Mouse (Mus musculus) layer of hippocampus, adult 8-10 months (tissue): ENCODE measurements around the gene Atpaf2. TPM values are rescaled to one million over a fixed set of nuclear protein-coding genes. Genes with fewer than 3 reads are reported as not detected.

ENCODE experiments used
- DNase-seq, 2 experiments: peaks; one replicate each; pipeline ENCODE4 v3.0.0; 2022; ENCODE audit warnings: low spot score in 2 of 2
- total RNA-seq, 4 experiments: library from RNA; stranded (reverse); gene quantifications; 2 replicates each; pipeline ENCODE4 v1.2.4; 2022

Atpaf2 gene
- total RNA-seq, 4 experiments from 2014 or later, result 25.9 to 28.8 (median 26.8) TPM

DNA sequence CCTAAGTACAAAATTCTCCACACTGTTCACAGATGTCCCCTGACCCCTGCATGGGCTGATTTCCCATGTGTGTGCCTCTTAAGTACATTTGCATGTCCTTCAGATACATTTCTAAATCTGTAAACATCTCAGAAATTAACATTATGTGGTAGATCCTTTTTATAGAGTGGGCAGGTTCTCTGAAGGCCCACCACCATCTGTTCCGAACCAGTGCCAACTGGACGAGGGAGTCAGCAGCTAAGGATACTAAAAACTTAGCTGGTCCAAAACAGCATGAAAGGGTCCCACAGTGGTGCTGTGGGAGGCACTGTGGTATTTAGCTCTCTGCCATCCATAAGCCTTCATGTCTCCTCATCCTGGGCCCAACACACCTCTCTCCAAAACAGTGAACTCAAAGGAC, 21.1 kb downstream of the Atpaf2 start:
- peak in 1 of 2 experiments; percentile 34 for DNase-seq

GRCm38 (mm10) chr11:60396546-60396945, 21.7 kb downstream of the Atpaf2 start:
- peak in 1 of 2 experiments; percentile 33 for DNase-seq

- no peak for DNase-seq
Observed at GRCm38 (mm10) chr11:60391346-60391745, 26.9 kb downstream of the Atpaf2 start.

GRCm38 (mm10) chr11:60387944-60388343, 30.3 kb downstream of the Atpaf2 start:
- no peak for DNase-seq

GRCm38 (mm10) chr11:60385946-60386345, 32.3 kb downstream of the Atpaf2 start:
- DNase-seq, result no peak

GRCm38 (mm10) chr11:60384762-60385421, 33.4 kb downstream of the Atpaf2 start:
- DNase-seq, result peak; percentile 79 to 82

- DNase-seq, result no peak
Observed at GRCm38 (mm10) chr11:60383518-60383917, 34.7 kb downstream of the Atpaf2 start.

DNA sequence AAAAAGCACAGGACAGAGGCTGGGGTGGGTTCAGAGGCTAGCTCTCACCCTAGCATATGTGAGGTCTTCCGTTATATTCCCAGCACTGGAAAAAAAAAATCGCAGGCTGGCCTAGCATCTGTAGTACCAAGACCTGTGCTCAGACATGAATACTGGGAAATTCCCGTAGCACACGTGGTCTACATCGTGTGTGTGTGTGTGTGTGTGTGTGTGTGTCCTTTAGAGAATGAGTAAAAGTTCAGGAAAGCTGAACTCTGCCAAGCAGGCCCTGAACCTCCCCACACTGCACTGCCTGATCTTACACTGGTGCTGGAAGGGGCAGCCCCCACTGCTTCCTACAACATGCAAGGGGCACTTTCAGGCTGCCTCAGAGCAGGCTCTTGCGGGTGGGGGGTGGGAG, 43.8 kb downstream of the Atpaf2 start:
- no peak for DNase-seq

GRCm38 (mm10) chr11:60370431-60370830, 47.8 kb downstream of the Atpaf2 start:
- no peak for DNase-seq

DNA sequence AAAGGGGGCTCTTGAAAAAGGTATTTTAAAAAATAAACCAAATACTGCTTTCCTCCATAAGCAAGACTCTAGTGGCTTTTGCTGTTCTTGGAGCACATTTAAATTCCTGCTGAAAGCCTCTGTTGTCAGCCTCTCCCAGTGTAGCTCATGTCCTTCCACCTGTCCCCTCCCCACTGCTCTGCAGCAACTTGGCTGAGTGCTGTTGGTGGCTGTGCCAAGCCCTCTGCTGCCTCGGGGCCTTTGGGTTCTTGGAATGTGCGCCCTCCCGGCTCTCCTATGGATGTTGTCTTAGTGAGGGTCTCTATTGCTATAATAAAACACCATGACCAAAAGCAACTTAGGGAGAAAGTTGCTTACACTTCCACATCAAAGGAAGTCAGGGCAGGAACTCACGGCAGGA, 48.8 kb downstream of the Atpaf2 start:
- no peak for DNase-seq

- no peak for DNase-seq
Observed at GRCm38 (mm10) chr11:60368909-60369308, 49.3 kb downstream of the Atpaf2 start.

DNA sequence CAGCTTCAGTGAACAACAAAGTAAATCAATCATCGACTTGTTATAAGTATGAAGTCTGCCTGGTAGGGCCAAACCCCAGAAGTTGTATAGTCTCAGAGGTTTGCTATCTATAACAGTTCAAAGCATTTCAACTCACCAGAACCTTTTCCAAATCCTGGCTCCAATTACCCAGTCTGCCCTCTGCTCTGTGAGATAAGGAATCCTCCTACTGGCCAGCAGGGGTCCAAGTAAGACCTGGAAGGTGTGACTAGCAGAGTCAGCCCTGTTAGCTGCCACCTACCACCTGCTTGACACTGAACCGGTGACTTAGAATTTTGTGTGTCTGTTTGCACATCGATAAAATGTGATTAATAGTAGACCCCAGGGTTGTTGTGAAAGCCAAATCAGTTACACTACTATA, 51.0 kb downstream of the Atpaf2 start:
- no peak for DNase-seq

- no peak for DNase-seq
Observed at GRCm38 (mm10) chr11:60366239-60367019, 51.8 kb downstream of the Atpaf2 start.

DNA sequence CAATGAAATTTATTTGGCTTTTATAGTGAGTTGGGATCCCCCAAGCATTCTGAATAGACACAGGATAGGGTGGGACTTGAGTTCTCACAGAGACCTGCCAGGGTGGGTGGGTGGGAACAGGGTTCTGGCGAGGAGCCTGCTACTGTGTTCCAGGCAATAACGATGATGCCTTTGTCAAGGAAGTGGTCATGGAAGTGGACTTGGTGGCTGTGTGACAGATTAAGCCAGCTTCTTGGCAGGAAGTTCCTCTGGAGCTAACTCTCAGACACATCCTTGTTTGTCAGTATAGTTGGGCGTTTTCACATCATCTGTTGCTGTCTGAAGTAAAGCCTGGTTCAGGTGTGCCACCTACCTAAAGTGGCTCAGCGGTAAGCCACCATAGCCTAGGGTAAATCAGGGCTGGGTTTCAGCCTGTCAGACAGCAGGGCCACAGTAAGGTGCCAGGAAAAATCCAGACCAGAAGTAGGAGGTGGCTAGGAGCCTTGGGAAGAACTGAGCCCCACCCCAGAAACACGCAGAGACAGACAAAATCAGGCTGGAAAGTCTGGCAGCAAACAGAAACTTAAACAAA, 57.5 kb downstream of the Atpaf2 start:
- DNase-seq, result no peak

DNA sequence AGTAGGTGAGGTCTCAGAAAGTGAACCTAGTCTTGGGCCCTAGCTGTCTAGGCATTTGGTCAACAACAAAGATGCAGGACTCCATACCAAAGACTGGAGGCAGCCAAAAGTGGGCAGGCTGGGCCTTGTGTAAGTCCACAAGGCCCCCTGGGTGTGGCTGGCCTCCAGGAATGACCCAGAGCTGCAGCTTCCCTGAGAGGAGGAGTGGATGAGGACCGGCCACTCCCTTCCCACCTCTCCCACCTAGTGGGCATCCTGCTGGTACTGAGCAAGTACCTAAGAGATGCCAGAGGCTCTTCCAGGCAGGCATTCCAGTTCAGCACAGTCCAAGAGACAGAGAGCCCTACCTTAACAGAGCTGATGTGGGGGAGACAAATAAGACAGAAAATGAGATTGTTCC, 58.3 kb downstream of the Atpaf2 start:
- no peak for DNase-seq

DNA sequence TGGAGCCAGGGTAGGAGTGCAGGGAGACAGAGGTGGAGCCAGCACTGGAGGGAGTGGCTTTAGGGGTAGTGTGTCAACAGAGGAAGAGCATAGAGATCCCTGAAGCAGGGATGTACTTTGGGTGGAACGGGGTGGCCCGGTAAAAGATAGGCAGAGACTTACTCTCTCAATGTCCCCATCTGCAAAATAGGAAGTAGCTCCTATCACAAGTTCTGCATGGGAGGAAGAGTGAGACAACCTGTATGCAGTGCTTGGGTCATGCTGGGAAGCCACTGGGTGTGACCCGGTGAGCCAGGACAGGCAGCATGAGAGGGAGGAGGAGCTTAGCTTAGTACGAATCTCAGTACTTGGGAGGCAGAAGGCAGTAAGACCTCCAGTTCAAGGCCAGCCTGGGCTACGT, 59.1 kb downstream of the Atpaf2 start:
- DNase-seq, result no peak

DNA sequence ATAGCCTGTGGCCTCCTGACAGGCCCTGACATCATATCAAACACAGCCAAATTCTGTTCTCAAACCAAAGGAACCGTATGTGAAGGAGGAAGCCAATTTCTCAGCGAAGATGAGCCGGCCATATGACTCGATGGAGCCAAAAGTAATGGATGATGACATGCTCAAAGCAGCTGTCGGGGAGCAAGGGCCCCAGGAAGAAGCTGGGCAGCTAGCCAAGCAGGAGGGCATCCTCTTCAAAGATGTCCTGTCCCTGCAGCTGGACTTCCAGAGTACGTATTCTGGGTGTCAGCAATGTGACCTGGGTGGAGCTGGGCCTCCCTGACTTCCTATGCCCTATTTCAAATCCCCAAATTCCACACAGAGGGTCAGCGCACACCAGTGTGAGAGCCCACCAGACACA, 59.7 kb downstream of the Atpaf2 start:
- DNase-seq, result no peak

DNA sequence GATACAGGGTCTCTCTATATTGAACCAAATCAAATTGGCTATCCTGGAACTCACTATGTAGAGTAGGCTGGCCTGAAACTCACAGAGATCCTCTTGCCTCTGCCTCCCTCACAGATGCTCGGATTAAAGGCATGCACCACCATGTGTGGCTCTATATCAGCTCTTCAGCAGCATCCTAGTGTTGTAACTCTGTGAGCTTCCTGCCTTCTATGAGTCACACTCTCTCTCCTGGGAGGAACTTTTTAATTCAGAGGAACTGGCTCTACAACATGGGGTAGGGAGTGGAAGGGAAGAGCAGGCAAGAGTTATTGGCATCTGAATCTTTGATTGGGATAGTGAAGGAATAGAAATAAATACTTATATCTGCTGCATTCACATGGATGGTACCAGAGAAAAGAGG, 61.1 kb downstream of the Atpaf2 start:
- no peak for DNase-seq

GRCm38 (mm10) chr11:60355952-60356351, 62.3 kb downstream of the Atpaf2 start:
- no peak for DNase-seq

DNA sequence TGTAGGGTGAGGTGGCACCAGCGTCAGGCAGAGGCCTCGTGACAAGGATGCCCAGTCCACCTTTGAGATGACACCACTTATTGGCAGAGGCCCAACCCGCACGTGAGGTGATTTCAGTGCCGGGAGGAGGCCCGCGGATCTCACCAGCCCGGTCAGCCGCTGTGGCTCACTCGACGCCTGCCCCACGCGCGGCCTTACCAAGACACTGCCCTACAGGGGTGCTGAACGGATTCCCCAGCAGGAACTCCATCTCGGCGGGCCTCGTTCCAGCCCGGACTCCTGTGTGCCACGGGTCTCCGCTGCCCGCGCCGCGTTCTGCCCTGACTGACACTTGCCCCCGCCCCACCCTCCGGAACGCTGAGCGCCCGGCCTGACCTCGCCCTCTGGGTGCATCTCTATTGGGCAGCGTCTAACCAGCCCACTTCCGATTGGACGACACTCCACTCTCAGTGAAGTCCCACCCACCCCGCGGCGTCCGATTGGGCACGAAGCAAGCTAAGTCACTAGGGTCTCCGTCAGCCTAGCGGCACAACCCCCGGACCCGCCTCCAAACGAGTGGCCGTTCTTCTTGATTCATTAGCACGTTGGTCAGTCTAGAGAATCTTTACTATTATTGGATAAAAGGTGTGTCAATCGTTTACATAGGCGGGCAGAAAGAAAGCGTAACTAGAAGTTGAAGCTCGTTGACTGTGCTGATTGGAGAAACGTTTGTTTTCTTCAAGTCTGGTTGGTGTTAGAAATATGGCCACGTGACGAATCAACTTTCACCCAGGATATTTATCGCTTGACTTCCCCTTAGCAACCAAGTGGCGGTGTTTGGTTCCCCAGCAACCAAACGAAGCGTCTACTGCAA, 65.5 kb downstream of the Atpaf2 start, which contains the start of the genes Tom1l2 and Drc3:
TSS of gene Tom1l2 (minus strand) at position 347 of the 853 bp plus-strand sequence.
TSS of gene Drc3 (plus strand) at position 771 of the 853 bp plus-strand sequence.
- DNase-seq, result peak; percentile 100

DNA sequence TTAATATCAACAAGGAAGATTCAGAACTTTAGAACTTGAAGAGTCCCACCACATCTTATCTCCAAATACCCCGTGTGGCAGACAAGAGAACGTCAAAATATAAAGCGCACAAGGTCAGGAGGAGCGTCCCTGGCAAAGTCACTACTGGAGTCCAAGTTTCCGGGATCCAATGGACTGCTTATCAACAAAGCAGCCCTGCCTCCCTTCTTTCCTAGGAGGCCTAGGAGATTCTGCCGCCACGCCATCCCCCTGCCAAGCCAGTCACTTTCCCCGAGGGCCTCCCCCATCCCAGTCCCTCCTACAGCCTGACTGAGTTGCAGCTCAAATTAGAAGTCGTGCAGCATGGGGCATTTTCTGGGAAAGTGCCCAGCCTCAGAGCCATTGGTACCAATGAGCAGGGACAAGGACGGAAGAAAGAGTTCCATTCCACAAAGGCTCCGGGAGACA, 66.3 kb downstream of the Atpaf2 start:
- peak; percentile 55 to 56 for DNase-seq
